Mouse (Mus musculus) megakaryocyte, embryonic 14.5 days (primary cell): Measurements from ENCODE around the gene Clec16a.

Experiments
- FLI1 ChIP-seq: IDR thresholded peaks from 2 replicates; pipeline ENCODE4 v1.6.1; 2012; ENCODE audit warnings: low read length, inconsistent platforms, mixed read lengths
- GATA1 ChIP-seq: IDR thresholded peaks from 3 replicates; pipeline ENCODE4 v1.6.1; 2012; ENCODE audit warnings: mixed read lengths, low read length, inconsistent platforms, borderline replicate concordance

GRCm38 (mm10) chr16:10669936-10670335 is 124.8 kb downstream of the Clec16a start:
- TF ChIP-seq GATA1 (no peak), FLI1 (no peak)
